Mouse (Mus musculus) G1E (cell line): ENCODE measurements around the gene Kpna2.

ENCODE experiments used
- CTCF ChIP-seq: IDR thresholded peaks from 2 replicates; pipeline ENCODE4 v1.5.1; 2012; ENCODE audit warnings: low read depth, low read length, inconsistent platforms, mixed read lengths
- GATA1 ChIP-seq: IDR thresholded peaks from 2 replicates; pipeline ENCODE4 v1.6.1; 2012; ENCODE audit warnings: borderline replicate concordance, low read length, inconsistent platforms, mixed read lengths
- GATA2 ChIP-seq: IDR thresholded peaks from 2 replicates; pipeline ENCODE4 v1.6.1; 2012; ENCODE audit warnings: low read depth, low read length, inconsistent platforms, borderline replicate concordance
- POLR2AphosphoS5 ChIP-seq: IDR thresholded peaks from 2 replicates; pipeline ENCODE4 v1.6.1; 2012; ENCODE audit warnings: low read depth, low read length, inconsistent platforms; ENCODE audit not compliant: insufficient replicate concordance
- TAL1 ChIP-seq: conservative IDR thresholded peaks from 2 replicates; pipeline ENCODE4 v1.6.1; 2012; ENCODE audit warnings: low read depth, low read length, inconsistent platforms, mixed read lengths

- TF ChIP-seq GATA2 (no peak), TAL1 (no peak), CTCF (no peak), GATA1 (no peak), POLR2AphosphoS5 (no peak)
These were observed 28.9 kb upstream of the Kpna2 start for GRCm38 (mm10) chr11:107028275-107028618.
